Mouse (Mus musculus) lung, adult 18-20 months (tissue): Measurements from ENCODE around the gene Ankrd13b.

Source experiments
- DNase-seq, 2 experiments: peaks; one replicate each; pipeline ENCODE4 v3.0.0; 2022; ENCODE audit warnings: mixed read lengths in 2 of 2

The Ankrd13b gene

DNA sequence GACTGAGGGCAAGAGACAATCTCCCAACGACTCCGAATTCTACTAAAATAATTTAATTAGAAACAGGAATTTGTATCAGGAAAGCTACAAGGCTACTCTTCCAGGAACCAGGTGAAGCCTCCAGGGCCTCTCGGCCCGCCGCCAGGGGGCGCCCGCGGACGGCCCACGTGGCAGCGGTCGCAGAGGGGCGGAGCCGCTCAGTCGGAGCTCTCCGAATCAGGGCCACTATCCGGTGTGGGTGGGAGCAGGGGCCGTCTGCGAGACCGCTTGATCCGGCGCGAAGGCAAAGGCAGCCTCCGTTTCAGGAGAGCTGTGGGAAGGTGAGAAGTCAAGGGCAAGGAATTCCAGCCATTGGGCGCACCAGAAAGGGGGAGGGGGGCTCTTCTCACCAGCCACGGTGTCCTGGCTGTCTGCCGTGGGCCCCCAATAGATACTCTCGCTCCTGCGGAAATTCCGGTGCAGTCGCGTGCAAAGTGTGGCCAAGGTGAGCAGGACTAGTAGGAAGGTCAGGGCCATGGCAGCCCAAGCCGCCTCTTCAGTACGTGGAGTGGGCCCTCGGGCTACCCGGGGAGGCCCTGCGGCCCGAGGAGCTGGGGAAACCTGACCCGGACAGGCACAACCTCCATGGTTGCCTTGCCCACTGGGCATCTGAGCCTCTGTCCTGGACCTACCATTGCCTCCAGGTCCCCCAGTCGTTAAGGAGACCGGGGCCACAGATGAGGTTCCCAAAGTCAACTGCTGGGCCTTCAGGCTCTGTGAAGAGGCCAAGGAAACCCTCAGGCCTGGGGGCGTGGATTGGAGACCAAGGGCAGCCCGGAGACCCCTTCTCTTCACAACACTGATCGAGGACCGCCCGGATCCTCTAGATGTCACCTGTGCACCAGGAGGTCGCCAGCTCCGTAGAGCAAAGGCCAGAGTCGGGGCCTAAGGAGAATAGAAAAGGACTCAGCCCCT is 18.9 kb upstream of the Ankrd13b start:
- DNase-seq = peak; percentile 82 to 88

DNA sequence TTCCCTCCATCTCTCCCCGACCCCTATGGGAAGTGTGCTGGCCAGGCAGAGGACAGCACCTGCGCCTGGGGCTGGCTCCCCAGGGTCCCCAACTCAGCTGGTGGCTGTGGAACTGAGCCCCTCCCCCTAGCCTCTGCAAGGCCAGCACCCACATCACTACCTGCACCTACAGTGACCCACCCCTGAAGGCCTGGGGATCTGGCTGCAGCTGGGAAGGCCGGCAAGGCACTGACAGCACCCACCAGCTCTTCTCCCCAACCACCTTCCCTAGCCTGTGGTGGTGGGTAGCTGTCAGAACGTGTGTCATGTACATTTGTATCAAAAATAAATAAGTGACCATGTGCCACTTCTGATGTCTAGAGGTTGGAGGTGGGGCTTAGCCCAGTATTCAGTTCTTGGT is 17.9 kb upstream of the Ankrd13b start:
- DNase-seq = no peak

DNA sequence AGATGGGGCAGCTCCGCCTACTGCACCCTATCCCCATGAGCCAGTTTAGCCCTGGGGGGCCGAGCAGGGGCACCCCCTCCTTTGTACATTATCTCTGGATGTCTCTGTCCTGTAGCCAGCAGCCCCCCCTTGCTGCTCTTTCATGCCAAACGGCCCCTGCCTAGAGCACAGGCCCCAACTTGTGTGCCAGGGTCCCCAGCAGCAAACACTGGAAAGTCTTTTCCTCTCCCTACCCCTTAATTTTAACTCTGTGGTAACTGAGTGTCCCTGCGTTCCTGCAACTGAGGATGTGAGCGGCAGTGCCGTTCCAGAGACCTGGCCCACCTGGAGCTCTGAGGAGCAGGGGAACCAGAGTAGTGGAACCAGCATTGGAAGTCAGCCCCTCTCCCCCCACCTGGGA is 17.5 kb upstream of the Ankrd13b start:
- DNase-seq = no peak

DNA sequence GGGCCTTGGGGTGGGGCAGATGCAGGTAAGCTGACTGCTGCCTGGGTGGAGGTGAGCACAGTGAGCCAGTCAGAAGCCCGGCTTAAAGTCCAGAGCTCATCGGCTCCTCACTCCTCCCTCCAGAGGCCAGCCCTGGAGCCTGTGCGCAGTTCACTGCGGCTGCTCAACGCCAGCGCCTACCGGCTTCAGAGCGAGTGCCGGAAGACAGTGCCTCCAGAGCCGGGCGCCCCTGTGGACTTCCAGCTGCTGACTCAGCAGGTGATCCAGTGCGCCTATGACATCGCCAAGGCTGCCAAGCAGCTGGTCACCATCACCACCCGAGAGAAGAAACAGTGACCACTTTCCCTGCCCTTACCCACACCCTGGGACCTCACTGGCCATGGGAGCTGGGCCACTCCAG is 16.8 kb upstream of the Ankrd13b start:
- DNase-seq = no peak

DNA sequence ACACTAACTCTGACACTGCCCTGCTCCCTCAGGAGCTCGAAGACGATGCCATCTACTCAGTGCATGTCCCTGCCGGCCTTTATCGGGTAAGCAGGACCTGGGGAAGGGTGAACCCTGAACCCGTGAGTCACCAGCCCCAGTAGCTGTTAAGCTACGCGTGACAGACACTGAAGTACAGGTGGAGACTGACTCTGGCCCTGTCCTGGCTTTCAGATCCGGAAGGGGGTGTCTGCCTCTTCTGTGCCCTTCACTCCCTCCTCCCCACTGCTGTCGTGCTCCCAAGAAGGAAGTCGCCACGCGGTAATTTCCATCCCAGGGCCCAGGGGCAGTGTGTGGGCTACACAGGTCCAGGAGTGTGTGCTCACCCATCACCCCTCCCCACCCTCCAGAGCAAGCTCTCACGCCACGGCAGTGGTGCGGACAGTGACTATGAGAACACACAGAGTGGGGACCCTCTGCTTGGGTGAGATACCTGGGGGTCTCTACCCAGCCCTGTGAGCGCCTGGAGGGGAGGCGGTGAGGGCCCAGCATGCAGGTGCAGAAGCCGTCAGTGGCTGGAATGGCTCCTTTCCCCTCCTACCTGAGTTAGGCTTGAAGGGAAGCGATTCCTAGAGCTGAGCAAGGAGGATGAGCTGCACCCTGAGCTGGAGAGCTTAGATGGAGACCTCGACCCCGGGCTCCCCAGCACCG is 16.0 kb upstream of the Ankrd13b start:
- no peak for DNase-seq

DNA sequence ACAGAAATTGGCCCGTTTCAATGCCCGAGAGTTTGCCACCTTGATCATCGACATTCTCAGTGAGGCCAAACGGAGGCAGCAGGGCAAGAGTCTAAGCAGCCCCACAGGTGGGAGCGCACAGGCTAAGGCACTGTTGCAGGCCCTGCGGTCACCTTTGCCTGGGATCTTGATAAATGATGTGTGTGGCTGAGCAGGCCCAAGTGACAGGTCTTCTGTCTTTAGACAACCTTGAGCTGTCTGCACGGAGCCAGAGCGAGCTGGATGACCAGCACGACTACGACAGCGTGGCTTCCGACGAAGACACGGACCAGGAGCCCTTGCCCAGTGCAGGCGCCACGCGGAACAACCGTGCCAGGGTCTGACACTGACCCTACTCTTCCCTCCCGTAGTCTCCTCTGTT is 14.9 kb upstream of the Ankrd13b start:
- DNase-seq = no peak

DNA sequence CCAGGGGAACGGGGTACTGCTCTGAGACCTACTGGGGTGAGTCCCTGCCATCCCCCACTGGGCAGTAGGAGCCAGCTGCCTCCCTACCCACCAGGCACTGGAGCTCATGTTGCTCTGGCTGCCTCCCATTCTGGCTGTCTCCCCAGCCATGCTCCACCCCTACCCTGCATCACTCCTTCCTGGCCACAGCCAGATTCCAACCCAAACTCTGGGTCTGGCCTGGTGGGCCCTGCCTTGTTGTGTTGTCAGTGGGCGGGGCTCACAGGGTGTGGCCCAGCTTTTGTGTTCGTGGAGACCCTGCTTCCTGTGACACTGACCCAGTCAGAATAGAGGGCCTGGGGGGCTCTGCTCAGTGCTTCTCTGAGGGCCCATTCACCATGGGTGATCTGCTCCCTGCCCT is 14.0 kb upstream of the Ankrd13b start:
- DNase-seq = peak in 1 of 2 experiments; percentile 56

DNA sequence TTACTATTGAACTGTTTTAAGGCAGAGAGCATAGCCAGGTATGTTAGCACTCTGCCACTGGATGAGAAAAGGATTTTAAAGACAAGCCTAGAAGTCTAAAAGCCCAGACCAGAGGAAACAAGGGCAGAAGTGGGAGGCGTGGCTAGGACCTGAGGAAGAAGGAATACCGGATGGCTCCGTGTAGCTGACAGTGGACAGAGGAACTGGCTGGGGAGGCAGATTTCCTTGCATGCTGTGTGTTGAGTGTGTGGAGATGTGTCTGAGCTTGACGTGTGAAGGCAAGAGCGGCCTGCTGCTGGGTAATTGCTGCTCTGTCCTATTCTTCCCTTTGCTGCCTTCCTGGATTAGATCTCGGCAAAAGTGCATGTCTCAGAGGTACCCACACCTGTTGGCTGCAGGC is 13.0 kb upstream of the Ankrd13b start:
- no peak for DNase-seq

DNA sequence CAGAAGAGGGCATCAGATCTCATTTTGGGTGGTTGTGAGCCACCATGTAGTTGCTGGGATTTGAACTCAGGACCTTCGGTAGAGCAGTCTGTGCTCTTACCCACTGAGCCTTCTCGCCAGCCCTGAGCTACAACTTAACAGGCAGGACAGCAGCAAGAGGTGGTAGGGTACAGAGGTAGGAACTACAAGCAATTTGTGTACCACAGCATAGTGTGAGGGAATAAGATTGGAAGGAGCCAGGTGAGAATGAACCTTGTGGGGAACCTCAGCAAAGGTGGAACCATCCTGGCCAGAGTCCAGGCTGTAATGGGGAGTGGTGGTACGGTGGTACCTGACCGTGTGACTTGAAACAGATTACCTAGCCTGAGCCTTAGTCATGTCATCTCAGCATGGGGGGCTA is 12.5 kb upstream of the Ankrd13b start:
- DNase-seq = no peak

DNA sequence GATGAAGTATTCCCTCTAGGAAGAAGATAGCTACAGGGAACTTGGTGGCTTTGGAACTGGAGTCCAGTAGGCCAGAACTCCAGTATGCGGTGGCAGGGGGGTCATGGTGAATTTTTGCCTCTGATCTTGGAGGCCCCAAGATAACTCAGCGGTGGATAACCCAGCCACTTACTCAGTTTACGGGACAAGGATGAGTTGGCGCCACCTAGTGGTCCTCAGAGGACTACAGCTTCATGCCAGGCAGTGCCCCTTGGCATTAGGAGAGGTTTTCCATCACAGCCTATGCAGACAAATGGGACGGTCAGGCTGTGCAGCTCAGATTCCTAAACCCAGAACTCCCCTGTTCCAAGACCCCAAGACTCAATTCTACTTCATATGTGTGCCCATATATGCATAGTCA is 11.9 kb upstream of the Ankrd13b start:
- DNase-seq = peak; percentile 75 to 80

DNA sequence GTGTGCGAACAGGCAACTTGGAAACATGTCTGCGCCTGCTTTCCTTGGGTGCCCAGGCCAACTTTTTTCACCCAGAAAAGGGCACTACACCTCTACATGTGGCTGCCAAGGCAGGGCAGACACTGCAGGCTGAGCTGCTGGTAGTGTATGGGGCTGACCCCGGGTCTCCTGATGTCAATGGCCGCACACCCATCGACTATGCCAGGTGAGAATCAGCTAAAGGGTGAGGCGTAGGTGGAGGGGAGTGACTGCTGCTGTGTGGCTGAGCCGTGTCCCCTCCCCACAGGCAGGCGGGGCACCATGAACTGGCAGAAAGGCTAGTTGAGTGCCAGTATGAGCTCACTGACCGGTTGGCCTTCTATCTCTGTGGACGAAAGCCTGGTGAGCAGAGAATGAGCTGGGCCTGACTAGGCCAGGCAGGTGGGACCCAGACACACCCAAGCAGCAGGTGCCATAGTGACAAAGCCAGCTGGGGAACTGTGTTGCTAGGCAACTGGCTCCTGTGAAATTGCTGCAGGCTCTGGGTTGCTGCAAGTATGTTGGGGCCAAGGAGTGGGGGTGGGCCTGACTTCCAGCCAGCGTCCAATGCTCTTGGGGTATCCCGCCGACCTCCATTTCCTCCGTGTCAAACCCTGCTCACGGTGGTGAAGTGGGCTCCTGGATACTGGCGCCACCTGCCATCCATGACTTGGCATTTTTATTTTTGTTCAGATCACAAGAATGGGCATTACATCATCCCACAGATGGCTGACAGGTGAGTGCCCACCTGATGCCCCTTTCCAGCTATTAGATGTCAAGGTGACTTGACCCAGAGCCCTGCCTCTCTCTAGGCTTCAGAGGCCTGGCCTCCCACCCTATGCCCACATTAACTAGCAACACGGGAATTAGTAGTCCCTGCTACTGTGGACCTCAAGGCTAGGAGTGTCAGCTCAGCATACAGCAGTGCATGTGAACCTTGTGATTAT is 11.2 kb upstream of the Ankrd13b start:
- no peak for DNase-seq

DNA sequence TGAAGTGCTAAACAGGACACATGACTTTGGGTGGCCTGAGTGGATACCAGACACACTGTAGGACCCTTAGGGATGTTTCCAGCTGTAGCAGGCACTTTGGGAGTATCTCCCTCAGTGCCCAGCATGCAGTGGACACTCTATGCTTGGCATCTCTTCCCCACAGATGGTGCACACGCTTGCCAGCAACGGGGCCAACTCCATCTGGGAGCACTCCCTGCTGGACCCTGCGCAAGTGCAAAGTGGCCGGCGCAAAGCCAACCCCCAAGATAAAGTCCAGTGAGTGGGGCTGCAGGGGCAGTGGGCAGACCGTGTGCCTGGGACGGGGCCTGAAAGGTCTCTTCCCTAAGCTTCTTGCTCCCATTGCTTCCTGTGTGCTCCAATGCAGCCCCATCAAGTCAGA is 9.9 kb upstream of the Ankrd13b start:
- no peak for DNase-seq

DNA sequence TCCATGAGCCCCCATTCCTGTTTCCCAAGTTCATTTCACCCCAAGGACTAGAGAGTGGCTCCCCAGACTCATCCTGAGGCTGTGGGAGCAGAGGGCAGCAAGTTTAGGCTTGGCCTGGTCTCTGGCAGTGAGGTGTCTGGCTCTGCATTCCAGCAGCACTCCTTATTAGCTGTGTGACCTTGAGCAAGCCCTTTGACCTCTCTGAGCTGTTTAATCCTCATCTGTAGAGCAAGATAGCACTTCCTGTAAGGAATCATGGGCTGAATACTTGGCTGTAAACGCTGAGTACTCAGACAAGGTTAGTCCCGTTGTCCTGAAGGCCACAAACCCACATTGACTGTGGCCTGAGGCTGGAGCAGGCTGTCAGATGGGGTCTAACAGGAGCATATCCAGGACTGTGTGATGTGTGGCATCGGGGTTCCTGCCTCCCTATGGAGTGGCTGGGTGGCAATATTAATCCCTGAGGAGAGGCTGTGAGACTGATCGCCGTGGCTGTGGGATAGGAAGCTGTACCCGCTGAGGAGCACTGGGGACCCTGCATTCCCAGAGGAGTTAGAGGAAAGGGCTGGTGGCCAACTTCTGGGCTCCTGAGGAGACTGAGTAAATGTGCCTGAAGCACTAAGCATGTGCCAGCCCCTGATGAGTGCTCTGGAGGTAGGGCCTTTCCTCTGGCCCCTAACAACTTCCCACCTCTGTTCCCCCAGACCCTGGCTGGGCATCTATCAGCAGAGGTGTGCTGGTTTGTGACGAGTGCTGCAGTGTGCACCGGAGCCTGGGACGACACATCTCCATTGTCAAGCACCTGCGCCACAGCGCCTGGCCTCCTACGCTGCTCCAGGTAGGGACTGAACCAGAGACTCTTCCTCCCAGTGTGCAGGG is 9.0 kb upstream of the Ankrd13b start:
- DNase-seq = no peak

DNA sequence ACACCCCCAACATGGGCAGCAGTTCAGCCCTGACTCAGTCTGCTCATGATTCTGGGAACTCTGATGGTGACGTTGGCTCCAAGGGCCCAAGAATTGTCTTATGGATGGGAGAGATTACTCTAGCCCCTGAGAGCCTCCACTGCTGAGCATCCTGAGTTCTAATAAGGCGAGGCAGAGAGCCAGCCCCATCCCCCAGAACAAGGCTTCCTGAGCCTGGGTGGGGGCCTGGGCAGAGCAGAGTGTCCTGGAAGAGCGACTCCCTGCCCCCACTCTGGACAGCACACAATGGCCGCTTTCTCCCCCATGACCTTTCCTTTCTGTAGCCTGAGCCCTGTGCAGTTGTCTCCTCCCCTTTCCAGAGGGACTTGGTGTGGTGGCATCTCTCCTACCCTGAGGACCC is 8.4 kb upstream of the Ankrd13b start:
- peak; percentile 62 to 75 for DNase-seq

DNA sequence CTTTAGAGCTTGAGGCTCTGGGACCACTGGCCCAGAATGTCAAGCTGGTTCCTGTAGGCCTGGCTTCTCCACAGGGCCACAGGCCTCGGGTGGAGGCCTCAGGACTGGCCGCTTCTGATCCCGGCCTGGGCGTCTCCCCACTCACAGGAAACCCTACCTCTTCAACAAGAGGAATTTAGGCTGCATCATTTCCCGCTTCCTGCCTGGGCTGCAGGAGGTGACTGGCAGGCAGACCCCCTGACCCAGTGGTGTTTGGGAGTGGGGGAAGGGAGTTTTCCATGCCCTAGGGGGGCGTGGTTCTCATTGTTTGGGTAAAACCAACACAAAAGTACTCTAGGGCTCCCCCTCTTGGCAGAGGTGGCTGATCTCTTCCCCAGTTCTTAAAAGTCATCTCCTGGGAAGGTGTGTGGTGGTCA is 7.9 kb upstream of the Ankrd13b start:
- peak; percentile 85 to 91 for DNase-seq

DNA sequence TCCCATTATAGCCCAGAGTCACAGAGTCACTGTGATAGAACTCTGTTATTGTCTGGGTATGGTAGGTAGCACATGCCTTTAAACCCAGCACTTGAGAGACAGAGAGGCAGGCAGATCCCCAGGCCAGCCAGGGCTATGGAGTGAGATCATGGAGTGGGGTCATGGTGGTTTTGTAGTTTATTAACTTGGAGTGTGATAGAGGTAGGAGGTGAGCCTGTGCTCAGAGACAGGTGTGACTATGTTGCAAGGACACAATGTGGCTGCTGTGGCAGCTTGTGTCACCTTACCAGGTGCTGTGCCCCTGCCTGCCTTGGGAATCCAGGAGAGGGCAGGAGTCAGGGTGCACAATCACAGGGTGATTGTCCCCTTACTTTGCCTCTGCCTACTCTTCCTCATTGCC is 6.0 kb upstream of the Ankrd13b start:
- no peak for DNase-seq

DNA sequence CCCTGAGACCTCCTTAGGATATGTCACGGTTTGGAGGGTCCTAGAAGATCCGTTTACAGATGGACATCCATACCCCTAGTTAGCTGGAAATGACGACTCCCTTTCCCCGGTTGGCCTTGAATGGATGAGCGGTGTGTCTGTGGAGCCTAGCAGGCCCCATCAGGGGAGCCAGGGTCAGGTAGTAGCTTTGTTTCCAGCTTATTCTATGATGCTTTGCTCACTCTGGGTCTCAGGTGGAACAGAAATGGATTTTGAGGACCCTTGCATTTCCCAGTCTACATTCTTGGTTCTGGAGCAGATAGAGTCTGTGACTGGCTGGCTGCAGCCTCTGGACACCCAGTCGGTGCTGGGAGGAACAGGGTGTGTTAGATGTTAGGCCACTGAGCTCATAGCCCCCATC is 5.3 kb upstream of the Ankrd13b start:
- DNase-seq = no peak

DNA sequence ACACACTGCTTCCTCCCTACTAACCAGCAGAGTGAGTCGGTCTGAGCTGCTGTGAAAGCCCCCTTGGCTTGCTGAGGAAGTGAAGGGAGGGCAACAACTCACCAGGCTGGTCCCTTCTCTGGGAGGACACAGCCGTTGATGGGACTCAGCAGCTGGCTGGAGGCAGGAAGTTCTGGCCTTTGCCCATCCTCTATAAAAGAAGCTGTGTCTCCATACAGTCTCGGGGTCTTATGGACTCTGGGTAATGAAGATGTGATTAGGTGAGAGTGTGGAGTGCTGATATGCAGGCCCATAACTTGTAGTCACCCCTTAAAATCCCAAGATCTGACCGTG is 4.8 kb upstream of the Ankrd13b start:
- DNase-seq = no peak

DNA sequence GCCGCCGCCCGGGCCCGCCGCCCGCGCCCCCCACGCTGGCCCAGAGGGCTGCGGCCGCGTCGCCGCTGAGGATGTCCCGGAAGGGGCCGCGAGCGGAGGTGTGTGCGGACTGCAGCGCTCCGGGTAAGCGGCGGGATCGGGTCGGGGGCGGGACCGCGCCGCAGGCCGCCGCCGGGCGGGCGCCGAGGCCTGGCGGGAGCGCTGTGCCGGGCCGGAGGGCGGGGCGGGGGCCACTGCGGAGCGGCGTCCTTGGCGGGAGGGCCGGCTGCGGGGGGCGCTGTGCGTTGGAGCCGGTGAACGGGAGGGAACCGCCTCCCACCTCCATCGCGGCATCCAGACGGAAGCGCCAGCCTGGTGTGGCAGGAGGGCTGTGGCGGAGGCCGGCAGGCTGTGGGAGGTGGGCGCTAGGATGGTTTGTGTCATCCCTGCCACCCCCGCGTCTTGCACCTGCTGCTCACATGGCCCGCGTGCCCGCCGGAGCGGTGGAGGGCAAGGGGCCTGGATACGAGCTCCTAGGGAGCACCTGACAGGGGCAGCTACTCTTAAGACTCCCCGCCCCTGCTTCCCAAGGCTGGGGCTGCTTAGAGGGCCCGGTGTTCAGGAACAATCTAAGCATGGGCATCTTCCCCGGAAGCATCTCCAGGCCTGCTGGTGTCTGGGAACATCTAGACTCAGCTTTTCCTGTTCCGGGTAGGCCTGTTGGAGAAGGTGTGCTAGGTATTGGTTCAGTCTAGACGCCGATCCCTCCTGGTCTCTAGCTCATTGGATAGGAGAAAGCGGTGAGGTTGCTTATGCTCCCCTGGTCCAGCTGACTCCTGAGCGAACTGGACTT is 4.2 kb upstream of the Ankrd13b start, which contains the start of gene Git1:
Gene Git1, plus strand, starts transcription at position 51 of the 832 bp plus-strand sequence.
- DNase-seq = peak; percentile 48 to 52

DNA sequence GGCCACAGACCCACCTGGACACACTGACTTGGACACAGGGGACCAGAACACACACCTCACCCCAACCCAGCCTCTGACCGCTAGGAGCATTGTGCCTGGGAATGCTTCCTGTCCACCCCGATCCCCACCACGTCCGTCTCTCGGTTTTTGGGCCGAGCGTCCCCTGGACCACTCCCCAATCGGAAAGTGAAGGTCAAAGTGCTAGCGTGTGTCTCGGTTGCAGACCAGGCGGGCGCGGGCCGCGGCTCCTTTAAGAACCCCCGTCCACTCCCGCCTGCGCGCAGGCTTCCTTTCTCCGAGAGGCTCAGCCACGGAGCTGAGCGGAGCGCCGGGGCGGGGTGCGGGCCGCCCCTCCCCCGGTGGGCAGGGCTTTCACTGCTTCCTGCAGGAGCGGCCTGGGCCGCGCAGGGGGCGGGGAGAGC is 3.4 kb upstream of the Ankrd13b start:
- peak; percentile 95 to 97 for DNase-seq

DNA sequence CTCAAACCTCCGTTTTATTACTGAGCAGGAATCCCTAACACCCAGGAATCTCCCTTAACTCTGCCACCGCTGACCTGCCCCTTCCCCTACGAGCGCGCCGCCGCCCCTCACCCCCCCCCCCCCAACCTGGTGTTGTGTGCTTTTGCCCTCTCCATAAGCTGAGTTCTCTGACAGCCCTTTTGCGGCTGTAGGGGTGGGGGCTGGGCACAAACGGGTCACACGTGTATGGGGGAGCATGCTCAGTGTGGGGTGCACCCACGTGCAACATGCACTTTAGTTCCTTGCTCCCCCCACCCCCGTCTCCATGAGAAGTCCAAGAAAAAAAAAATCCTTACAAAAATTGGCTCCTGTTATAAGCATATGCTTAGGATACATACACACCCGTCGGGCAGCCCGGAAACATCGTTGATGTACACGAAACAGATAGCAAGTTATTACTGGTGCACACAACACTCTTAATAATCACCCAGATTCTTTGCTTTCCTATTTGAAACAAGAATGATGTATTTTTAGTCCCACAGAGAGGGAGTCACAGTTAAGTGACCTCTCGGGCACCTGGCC is 2.9 kb upstream of the Ankrd13b start:
- DNase-seq = peak in 1 of 2 experiments; percentile 42
